Mouse (Mus musculus) neural tube, embryonic 11.5 days (tissue): Measurements from ENCODE around the gene Gm15517. TPM values are rescaled to one million over a fixed set of nuclear protein-coding genes. Genes with fewer than 3 reads are reported as not detected.
A peak's percentile ranks its signal among the peaks of the same experiment; 100 is the strongest.

Source experiments
- ATAC-seq: fragments of 200-750 bp; cut with Nextera tagmentation; 2 replicates; pipeline ENCODE4 v1.8.0; 2017; ENCODE audit warnings: moderate number of reproducible peaks, mild to moderate bottlenecking, moderate TSS enrichment, moderate library complexity; ENCODE audit not compliant: insufficient read depth, low FRiP score, low TSS enrichment
- DNase-seq: peaks from one replicate; pipeline ENCODE4 v3.0.0-alpha.2; 2015; ENCODE audit warnings: low spot score
- H3K27ac ChIP-seq: fragments of 300-500 bp; sonication (generic); 2 replicates; pipeline ENCODE4 v1.5.1; 2014; ENCODE audit warnings: low read depth, mild to moderate bottlenecking, low read length
- H3K27me3 ChIP-seq: fragments of 300-500 bp; sonication (generic); 2 replicates; pipeline ENCODE4 v1.6.1; 2014; ENCODE audit warnings: mild to moderate bottlenecking, low read length, mixed read lengths; ENCODE audit not compliant: control insufficient read depth, insufficient read depth
- H3K36me3 ChIP-seq: fragments of 300-500 bp; sonication (generic); 2 replicates; pipeline ENCODE4 v1.6.1; 2014; ENCODE audit warnings: mild to moderate bottlenecking, low read length, moderate library complexity, mixed read lengths; ENCODE audit not compliant: control insufficient read depth, insufficient read depth
- H3K4me1 ChIP-seq: fragments of 300-500 bp; sonication (generic); 2 replicates; pipeline ENCODE4 v1.6.1; 2014; ENCODE audit warnings: low read length, mixed read lengths; ENCODE audit not compliant: control insufficient read depth, insufficient read depth
- H3K4me2 ChIP-seq: fragments of 300-500 bp; sonication (generic); 2 replicates; pipeline ENCODE4 v1.6.1; 2014; ENCODE audit warnings: low read depth, mild to moderate bottlenecking, moderate library complexity
- H3K4me3 ChIP-seq: fragments of 300-500 bp; sonication (generic); 2 replicates; pipeline ENCODE4 v1.5.1; 2014; ENCODE audit warnings: low read depth, low read length
- H3K9ac ChIP-seq: fragments of 300-500 bp; sonication (generic); 2 replicates; pipeline ENCODE4 v1.6.1; 2014; ENCODE audit warnings: mild to moderate bottlenecking, low read length
- H3K9me3 ChIP-seq: fragments of 300-500 bp; sonication (generic); 2 replicates; pipeline ENCODE4 v1.6.1; 2016; ENCODE audit warnings: low read length; ENCODE audit not compliant: control insufficient read depth
- WGBS: fragments of 180-500 bp; shearing (Covaris S2); extraction: QIAGEN DNeasy Blood & Tissue Kit; methylation state at CpG from one replicate; pipeline ENCODE4 v1.1.7; 2014; 5-methylcytosine and 5-hydroxymethylcytosine counted together
- polyA plus RNA-seq: library from polyadenylated mRNA; unstranded; fragments of >200 nt; fragmentation: Nextera tagmentation; extraction: Ambion mirVana; gene quantifications from 2 replicates; pipeline ENCODE4 v1.2.1, GENCODE M21; 2014

Gene Gm15517
- polyA plus RNA-seq, 1 experiment from 2014 or later = not detected

DNA sequence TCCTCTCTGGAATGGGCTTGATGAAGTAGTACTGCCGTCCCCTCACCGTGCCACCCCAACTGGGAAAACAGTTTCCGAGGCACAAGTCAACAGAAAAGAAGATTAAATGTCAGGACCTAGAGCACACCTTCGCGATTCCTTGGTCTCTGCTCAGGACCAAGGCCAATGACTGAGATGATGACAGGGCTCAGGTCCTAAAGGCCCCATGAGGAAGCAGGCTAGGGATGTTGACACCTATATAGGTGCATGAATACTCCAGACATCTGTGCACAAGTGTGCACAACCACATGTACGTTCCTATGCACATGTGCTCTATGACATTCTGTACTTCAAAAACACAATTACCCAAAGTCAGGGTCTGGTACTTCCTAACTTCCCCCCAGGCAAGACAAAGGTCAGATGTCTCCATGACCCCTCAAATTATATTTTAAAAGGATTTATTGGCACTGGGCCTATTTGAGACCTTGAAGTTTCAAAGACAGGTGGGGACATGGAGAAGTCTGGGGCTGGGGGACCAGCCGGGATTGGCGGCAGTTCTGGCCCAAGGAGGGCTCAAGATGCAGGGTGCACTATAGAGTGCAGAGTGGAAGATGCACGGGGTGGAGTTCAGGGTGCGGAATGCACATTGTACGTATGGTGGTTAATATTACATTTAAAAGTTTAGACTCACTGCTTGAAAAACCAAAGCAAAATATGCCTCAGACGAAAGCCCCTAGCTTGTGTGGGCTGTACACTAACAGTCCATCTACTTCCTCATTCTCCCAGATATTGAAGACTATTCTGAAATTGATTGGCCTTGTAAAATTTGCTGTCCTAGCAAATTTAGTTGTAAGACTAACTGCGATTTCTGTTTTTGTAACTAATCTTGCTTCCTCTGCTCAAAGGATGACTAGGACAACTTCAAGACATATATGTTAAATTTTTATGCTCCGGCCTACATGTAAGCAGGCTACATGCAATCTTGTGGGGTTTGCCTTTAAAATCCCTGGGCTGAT lies 42.4 kb downstream of the Gm15517 start:
- Histone ChIP-seq H3K27ac (peak overlapping the region; percentile 97; the same call in 1 of the 2 replicates), H3K36me3 (no peaks in the 10 kb centered on the region), H3K9ac (peak overlapping the region; percentile 99), H3K4me2 (peak overlapping the region; percentile 54), H3K4me3 (peak overlapping the region; percentile 75), H3K9me3 (no peaks in the 10 kb centered on the region), H3K4me1 (peaks cover 8% of the 10 kb centered on the region), H3K27me3 (0 out of 2 replicates have a peak, but pooled peaks cover 4% of the 10 kb centered on the region)
- ATAC-seq (no peak), DNase-seq (no peak)
- 86% methylated on average over 14 of the region's 14 CpGs for WGBS

DNA sequence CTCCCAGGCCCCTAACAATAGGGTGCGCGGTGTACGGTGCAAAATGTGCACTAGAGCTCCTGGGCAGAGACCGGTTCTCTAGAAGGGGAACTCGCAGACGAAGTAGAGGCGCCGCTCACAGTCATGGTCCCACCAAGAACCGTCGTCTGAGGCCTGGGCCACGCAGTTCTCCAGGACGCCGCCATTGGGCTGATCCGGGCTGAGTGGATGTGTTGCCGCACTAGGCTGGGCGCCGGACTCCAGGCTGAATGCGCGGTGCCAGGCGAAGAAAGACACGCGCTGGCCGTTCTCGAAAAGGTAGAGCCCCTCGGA lies 43.2 kb downstream of the Gm15517 start:
- Histone ChIP-seq H3K9me3 (no peaks in the 10 kb centered on the region), H3K36me3 (no peaks in the 10 kb centered on the region), H3K4me2 (peak overlapping the region; percentile 54), H3K27ac (peak overlapping the region; percentile 97), H3K27me3 (0 out of 2 replicates have a peak, but pooled peaks cover 7% of the 10 kb centered on the region), H3K4me3 (peak overlapping the region; percentile 75), H3K4me1 (peaks cover 8% of the 10 kb centered on the region), H3K9ac (peak overlapping the region; percentile 99)
- DNase-seq (no peak), ATAC-seq (peak; percentile 21)
- under 1% methylated on average over 25 of the region's 25 CpGs for WGBS

DNA sequence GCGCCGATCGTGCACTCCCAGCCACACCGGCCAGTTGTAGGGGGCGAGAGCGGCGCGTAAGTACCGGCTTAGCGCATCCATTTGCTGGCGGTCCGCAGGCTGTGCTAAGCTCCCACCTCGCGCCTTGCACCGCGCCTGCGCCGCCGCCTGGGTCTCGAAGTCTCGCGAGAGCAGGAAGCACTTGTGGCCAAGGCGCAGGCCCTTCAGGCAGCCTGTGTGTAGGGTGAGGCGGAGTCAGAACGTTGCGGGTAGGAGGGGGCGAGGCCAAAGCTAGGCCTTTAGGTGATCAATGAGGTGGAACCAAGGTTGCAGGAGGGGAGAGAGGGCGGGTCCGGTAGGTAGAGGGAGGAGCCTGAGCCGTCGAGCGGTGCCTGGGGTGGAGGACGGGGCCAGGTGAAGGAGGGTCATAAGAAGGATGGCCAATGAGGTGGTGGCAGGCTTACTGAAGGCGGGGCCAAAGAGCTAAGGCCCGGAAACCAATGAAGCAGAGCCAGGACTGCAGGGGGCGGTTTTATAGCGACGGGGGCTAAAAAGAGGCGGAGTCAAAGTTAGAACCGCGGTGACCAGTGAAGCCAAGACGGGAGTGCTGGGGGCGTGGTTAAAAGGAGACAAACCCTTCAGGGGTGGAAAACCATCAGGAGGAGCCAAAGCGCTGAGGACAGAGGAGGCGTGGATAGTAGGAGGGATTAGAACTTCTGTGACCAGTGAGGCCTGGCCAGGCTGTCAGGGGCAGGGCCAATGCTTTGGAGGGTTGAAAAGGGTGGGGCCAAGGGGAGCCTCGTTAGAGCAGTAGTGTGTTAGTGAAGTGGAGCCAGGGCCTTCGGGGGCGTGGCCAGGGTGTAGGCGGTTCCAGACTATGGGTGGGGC lies 43.8 kb downstream of the Gm15517 start:
- DNase-seq (peak; percentile 98), ATAC-seq (peak; percentile 92)
- H3K4me3 ChIP-seq = peak overlapping the region; percentile 75
- peak overlapping the region; percentile 99 for H3K9ac ChIP-seq
- H3K9me3 ChIP-seq = no peaks in the 10 kb centered on the region
- H3K4me1 ChIP-seq = peaks cover 8% of the 10 kb centered on the region
- H3K4me2 ChIP-seq = peak overlapping the region; percentile 54
- 0 out of 2 replicates have a peak, but pooled peaks cover 7% of the 10 kb centered on the region for H3K27me3 ChIP-seq
- no peaks in the 10 kb centered on the region for H3K36me3 ChIP-seq
- peak overlapping the region; percentile 97 for H3K27ac ChIP-seq
- WGBS = under 1% methylated on average over 49 of the region's 49 CpGs

DNA sequence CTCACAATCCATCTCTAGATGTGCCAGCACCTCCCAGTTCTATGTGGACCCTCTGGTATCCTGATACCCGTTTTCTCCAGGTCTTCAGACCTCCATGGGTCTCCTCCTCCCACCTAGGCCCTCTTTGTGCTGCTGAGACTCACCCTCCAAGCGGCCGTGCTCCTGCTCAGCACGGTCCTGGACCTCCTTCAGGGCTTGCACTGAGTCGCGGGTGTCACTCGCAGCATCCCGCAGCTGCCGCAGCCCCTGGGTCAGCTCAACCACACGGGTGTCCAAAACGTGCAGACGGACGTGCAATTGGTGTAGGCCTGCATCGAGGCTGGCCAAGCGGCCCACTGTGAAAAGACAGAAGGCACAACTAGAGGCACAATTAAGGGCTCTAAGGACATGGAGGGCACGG lies 44.4 kb downstream of the Gm15517 start:
- H3K9ac ChIP-seq = 0 out of 2 replicates have a peak overlapping the region, but pooled peaks have one; percentile 10
- peak overlapping the region; percentile 54 for H3K4me2 ChIP-seq
- H3K4me3 ChIP-seq = no peak overlapping the region
- DNase-seq (no peak), ATAC-seq (no peak; the same call in 1 of the 2 replicates)
- 9% methylated on average over 16 of the region's 16 CpGs for WGBS
- no peaks in the 10 kb centered on the region for H3K9me3 ChIP-seq
- no peaks in the 10 kb centered on the region for H3K36me3 ChIP-seq
- peaks cover 13% of the 10 kb centered on the region for H3K4me1 ChIP-seq
- H3K27me3 ChIP-seq = 0 out of 2 replicates have a peak, but pooled peaks cover 7% of the 10 kb centered on the region
- 0 out of 2 replicates have a peak overlapping the region, but pooled peaks have one; percentile 17 for H3K27ac ChIP-seq

DNA sequence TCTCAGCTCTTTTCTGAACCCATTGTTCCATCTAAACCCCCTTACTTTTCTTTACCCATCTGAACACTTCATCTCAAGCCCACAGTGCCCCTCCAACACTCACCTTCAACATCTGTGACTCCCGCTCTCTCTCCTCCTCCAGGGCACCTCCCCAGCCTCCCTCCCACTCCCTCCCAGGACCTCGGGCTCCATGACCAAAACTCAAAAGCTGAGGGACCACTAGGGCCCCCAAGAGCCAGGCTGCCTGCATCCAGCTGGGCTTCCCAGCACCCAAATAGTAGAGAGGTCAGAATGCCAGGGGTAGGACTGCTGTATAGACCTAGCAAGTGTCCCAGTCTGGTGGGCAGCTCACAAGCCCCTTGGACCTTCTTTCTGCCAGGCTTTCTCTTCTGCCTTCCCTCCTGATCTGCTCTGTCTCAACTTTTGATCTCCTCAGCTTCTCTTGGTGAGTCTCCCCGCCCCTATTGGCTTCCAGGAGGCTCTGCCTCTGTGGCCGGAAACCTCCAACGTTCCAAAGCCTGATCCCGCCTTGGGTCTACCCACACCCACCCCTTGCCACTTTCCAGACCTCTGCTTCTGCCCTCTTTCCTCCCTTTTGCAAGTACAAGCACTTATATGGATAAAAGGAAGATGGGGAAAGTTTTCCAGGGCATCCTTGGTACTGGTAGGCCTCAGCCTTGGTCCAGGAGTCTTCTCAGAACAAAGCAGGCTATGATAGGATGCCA lies 45.4 kb downstream of the Gm15517 start, which contains the start of gene Clec11a:
TSS of gene Clec11a (minus strand) at position 387 of the 725 bp plus-strand sequence.
- no peaks in the 10 kb centered on the region for H3K36me3 ChIP-seq
- no peaks in the 10 kb centered on the region for H3K9me3 ChIP-seq
- H3K9ac ChIP-seq = peak within 1 kb of the TSS; percentile 10
- no peak for ATAC-seq
- peaks cover 21% of the 10 kb centered on the region for H3K4me1 ChIP-seq
- 0 out of 2 replicates have a peak within 1 kb of the TSS, but pooled peaks have one; percentile 17 for H3K27ac ChIP-seq
- WGBS = 69% methylated on average over 6 of the region's 6 CpGs
- 0 out of 2 replicates have a peak, but pooled peaks cover 7% of the 10 kb centered on the region for H3K27me3 ChIP-seq
- no peak within 1 kb of the TSS for H3K4me3 ChIP-seq
- H3K4me2 ChIP-seq = peak within 1 kb of the TSS; percentile 54
- no peak for DNase-seq

DNA sequence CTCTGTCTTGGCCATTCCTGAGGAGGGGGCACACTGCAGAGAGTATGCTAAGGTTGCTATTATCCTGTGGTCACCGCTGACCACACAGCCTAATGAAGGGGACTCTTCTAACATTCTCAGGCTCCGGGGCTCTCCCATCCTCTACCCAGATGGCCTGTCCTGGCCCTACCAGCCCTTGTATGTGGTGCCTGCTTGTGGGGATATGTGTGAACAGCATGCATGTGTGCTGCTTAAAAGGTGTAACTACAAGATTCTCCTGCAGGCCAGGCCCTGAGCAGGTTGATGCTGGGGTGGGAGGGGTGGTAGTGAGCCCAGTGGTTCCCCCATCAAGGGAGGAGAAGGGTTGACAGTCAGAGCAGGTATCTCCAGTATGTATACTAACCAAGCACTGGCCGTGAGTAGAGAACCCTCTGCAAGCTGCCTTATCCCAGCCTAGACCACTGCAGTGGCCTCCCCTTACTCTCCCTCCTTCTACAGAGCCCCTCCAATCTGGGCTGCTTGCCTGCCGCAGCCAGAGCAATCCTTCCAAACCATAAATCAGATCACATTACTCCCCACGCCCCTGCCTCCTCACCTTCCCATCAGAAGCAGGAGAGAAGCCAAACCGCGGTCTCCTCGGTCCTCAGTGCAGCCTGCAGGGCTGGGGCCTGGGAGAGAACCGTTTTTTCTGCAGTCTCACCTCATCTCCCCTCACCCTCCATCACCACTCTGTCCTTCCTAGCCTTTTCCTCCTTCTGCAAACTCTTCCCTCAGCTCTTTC lies 46.2 kb downstream of the Gm15517 start:
- H3K27me3 ChIP-seq = 0 out of 2 replicates have a peak, but pooled peaks cover 7% of the 10 kb centered on the region
- H3K4me3 ChIP-seq = no peak overlapping the region
- ATAC-seq = no peak
- H3K9me3 ChIP-seq = no peaks in the 10 kb centered on the region
- H3K27ac ChIP-seq = no peak overlapping the region
- no peak overlapping the region for H3K4me2 ChIP-seq
- no peaks in the 10 kb centered on the region for H3K36me3 ChIP-seq
- no peak for DNase-seq
- H3K9ac ChIP-seq = peak overlapping the region; percentile 1
- H3K4me1 ChIP-seq = peaks cover 21% of the 10 kb centered on the region
- WGBS = 26% methylated on average over 9 of the region's 9 CpGs

DNA sequence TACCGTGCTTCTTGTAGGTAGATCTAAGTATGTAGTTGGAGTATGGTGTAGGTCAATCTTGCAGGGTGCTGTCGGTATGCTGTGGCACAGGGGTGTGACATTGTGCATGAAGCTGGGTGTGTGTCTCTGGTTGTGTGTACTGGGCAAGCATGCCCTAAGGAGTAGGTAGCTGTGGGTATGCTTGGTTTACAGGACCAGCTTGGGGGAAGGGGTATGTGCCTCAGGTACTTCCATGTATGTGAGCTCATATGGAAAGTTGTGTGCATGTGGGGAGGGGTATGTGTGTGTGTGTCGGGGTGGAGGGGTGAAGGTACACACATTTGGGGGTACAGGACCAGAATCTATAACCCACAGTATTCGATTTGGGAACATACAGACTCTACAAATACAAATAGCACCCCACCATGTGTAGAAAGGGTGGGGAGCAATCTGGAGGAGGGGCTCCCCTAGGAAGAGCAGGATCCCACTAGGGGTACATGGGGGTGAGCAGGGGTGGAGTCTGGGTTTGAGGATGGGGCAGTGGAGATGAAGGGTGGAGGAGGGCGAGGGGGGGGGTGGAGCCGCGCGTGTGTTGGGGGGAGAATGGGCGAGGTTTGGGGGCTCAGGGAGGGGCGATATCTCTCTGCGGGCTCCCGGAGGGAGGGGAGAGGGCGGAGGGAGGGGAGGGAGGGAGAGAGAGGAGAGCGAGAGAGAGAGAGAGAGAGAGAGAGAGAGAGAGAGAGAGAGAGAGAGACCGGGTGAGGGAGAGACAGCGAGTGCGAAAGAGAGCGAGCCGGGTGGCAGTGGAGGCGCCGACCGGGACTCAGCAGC lies 48.4 kb downstream of the Gm15517 start, which contains the start of gene Shank1:
TSS of gene Shank1 (plus strand) at position 779 of the 810 bp plus-strand sequence.
- H3K36me3 ChIP-seq = no peaks in the 10 kb centered on the region
- 17% methylated on average over 14 of the region's 22 CpGs for WGBS
- H3K27me3 ChIP-seq = 0 out of 2 replicates have a peak, but pooled peaks cover 7% of the 10 kb centered on the region
- no peaks in the 10 kb centered on the region for H3K9me3 ChIP-seq
- peaks cover 15% of the 10 kb centered on the region for H3K4me1 ChIP-seq
- ATAC-seq (no peak), DNase-seq (no peak)
- H3K4me2 ChIP-seq = peak within 1 kb of the TSS; percentile 96
- H3K4me3 ChIP-seq = peak within 1 kb of the TSS; percentile 48
- peak within 1 kb of the TSS; percentile 40 for H3K9ac ChIP-seq
- 0 out of 2 replicates have a peak within 1 kb of the TSS, but pooled peaks have one; percentile 1 for H3K27ac ChIP-seq
